Mouse (Mus musculus): ENCODE data around the gene Prtg. TPM values are rescaled to one million over a fixed set of nuclear protein-coding genes. Genes with fewer than 3 reads are reported as not detected.

Gene Prtg
- polyA plus RNA-seq, 1 experiment: not detected

- no peak for TF ChIP-seq POLR2A (IDR thresholded peaks at IDR 0.05; ENCODE audit: borderline replicate concordance, low read depth, low read length)
- no peak for TF ChIP-seq CTCF (IDR thresholded peaks at IDR 0.05; ENCODE audit: low read depth, low read length)
- no peak overlapping the region for H3K4me3 ChIP-seq (ENCODE audit: insufficient read depth, low read length)
- no peaks in the 10 kb centered on the region for H3K4me1 ChIP-seq (ENCODE audit: control insufficient read depth, insufficient read depth, low read length)
Observed at GRCm38 (mm10) chr9:72851979-72852378, 45.3 kb downstream of the Prtg start.

GRCm38 (mm10) chr9:72853681-72854190 is 47.1 kb downstream of the Prtg start:
- no peaks in the 10 kb centered on the region for H3K4me1 ChIP-seq (ENCODE audit: control insufficient read depth, insufficient read depth, low read length)
- H3K4me3 ChIP-seq (ENCODE audit: insufficient read depth, low read length): no peak overlapping the region
- H3K27ac ChIP-seq (ENCODE audit: insufficient read depth, low read depth, low read length): no peak overlapping the region
- TF ChIP-seq CTCF (IDR thresholded peaks at IDR 0.05; ENCODE audit: low read depth, low read length) (no peak), POLR2A (IDR thresholded peaks at IDR 0.05; ENCODE audit: borderline replicate concordance, low read depth, low read length) (no peak)

More at GRCm38 (mm10) chr9:72851979-72852378, 45.3 kb downstream of the Prtg start:
- H3K27ac ChIP-seq (ENCODE audit: insufficient read depth, low read depth, low read length): no peak overlapping the region

- Histone ChIP-seq H3K4me3 (ENCODE audit: insufficient read depth, low read length) (no peak overlapping the region), H3K27ac (ENCODE audit: insufficient read depth, low read depth, low read length) (no peak overlapping the region), H3K4me1 (ENCODE audit: control insufficient read depth, insufficient read depth, low read length) (no peaks in the 10 kb centered on the region)
- TF ChIP-seq CTCF (IDR thresholded peaks at IDR 0.05; ENCODE audit: low read depth, low read length): no peak
- TF ChIP-seq POLR2A (IDR thresholded peaks at IDR 0.05; ENCODE audit: borderline replicate concordance, low read depth, low read length): no peak
Observed at GRCm38 (mm10) chr9:72856721-72857120, 50.0 kb downstream of the Prtg start.

GRCm38 (mm10) chr9:72860764-72861163 is 54.1 kb downstream of the Prtg start:
- TF ChIP-seq CTCF (IDR thresholded peaks at IDR 0.05; ENCODE audit: low read depth, low read length) (no peak), POLR2A (IDR thresholded peaks at IDR 0.05; ENCODE audit: borderline replicate concordance, low read depth, low read length) (no peak)
- Histone ChIP-seq H3K4me1 (ENCODE audit: control insufficient read depth, insufficient read depth, low read length) (no peaks in the 10 kb centered on the region), H3K27ac (ENCODE audit: insufficient read depth, low read depth, low read length) (no peak overlapping the region), H3K4me3 (ENCODE audit: insufficient read depth, low read length) (no peak overlapping the region)

- TF ChIP-seq CTCF (IDR thresholded peaks at IDR 0.05; ENCODE audit: low read depth, low read length): no peak
- TF ChIP-seq POLR2A (IDR thresholded peaks at IDR 0.05; ENCODE audit: borderline replicate concordance, low read depth, low read length): no peak
- Histone ChIP-seq H3K27ac (ENCODE audit: insufficient read depth, low read depth, low read length) (no peak overlapping the region), H3K4me1 (ENCODE audit: control insufficient read depth, insufficient read depth, low read length) (no peaks in the 10 kb centered on the region), H3K4me3 (ENCODE audit: insufficient read depth, low read length) (no peak overlapping the region)
Observed at GRCm38 (mm10) chr9:72861235-72861634, 54.6 kb downstream of the Prtg start.

GRCm38 (mm10) chr9:72862186-72862585 is 55.5 kb downstream of the Prtg start:
- no peak for TF ChIP-seq CTCF (IDR thresholded peaks at IDR 0.05; ENCODE audit: low read depth, low read length)
- TF ChIP-seq POLR2A (IDR thresholded peaks at IDR 0.05; ENCODE audit: borderline replicate concordance, low read depth, low read length): no peak
- no peaks in the 10 kb centered on the region for H3K4me1 ChIP-seq (ENCODE audit: control insufficient read depth, insufficient read depth, low read length)
- H3K27ac ChIP-seq (ENCODE audit: insufficient read depth, low read depth, low read length): no peak overlapping the region
- H3K4me3 ChIP-seq (ENCODE audit: insufficient read depth, low read length): no peak overlapping the region

GRCm38 (mm10) chr9:72862955-72863354 is 56.3 kb downstream of the Prtg start:
- TF ChIP-seq CTCF (IDR thresholded peaks at IDR 0.05; ENCODE audit: low read depth, low read length): no peak
- TF ChIP-seq POLR2A (IDR thresholded peaks at IDR 0.05; ENCODE audit: borderline replicate concordance, low read depth, low read length): no peak
- Histone ChIP-seq H3K4me3 (ENCODE audit: insufficient read depth, low read length) (no peak overlapping the region), H3K4me1 (ENCODE audit: control insufficient read depth, insufficient read depth, low read length) (no peaks in the 10 kb centered on the region), H3K27ac (ENCODE audit: insufficient read depth, low read depth, low read length) (no peak overlapping the region)

GRCm38 (mm10) chr9:72863773-72864172 is 57.1 kb downstream of the Prtg start:
- TF ChIP-seq CTCF (IDR thresholded peaks at IDR 0.05; ENCODE audit: low read depth, low read length) (no peak), POLR2A (IDR thresholded peaks at IDR 0.05; ENCODE audit: borderline replicate concordance, low read depth, low read length) (no peak)
- Histone ChIP-seq H3K4me1 (ENCODE audit: control insufficient read depth, insufficient read depth, low read length) (no peaks in the 10 kb centered on the region), H3K4me3 (ENCODE audit: insufficient read depth, low read length) (no peak overlapping the region), H3K27ac (ENCODE audit: insufficient read depth, low read depth, low read length) (no peak overlapping the region)

GRCm38 (mm10) chr9:72867434-72867833 is 60.8 kb downstream of the Prtg start:
- Histone ChIP-seq H3K4me3 (ENCODE audit: insufficient read depth, low read length) (no peak overlapping the region), H3K4me1 (ENCODE audit: control insufficient read depth, insufficient read depth, low read length) (no peaks in the 10 kb centered on the region)
- TF ChIP-seq CTCF (IDR thresholded peaks at IDR 0.05; ENCODE audit: low read depth, low read length): no peak
- no peak for TF ChIP-seq POLR2A (IDR thresholded peaks at IDR 0.05; ENCODE audit: borderline replicate concordance, low read depth, low read length)

GRCm38 (mm10) chr9:72868774-72869173 is 62.1 kb downstream of the Prtg start:
- Histone ChIP-seq H3K4me3 (ENCODE audit: insufficient read depth, low read length) (no peak overlapping the region), H3K27ac (ENCODE audit: insufficient read depth, low read depth, low read length) (no peak overlapping the region), H3K4me1 (ENCODE audit: control insufficient read depth, insufficient read depth, low read length) (no peaks in the 10 kb centered on the region)
- TF ChIP-seq CTCF (IDR thresholded peaks at IDR 0.05; ENCODE audit: low read depth, low read length): no peak
- no peak for TF ChIP-seq POLR2A (IDR thresholded peaks at IDR 0.05; ENCODE audit: borderline replicate concordance, low read depth, low read length)

More at GRCm38 (mm10) chr9:72867434-72867833, 60.8 kb downstream of the Prtg start:
- no peak overlapping the region for H3K27ac ChIP-seq (ENCODE audit: insufficient read depth, low read depth, low read length)
